Mouse (Mus musculus): ENCODE results near the gene Kars. TPM values are rescaled to one million over a fixed set of nuclear protein-coding genes. Genes with fewer than 3 reads are reported as not detected.

Gene Kars
- total and polyA plus RNA-seq, 3 experiments: 257 to 400 (median 304) TPM

DNA sequence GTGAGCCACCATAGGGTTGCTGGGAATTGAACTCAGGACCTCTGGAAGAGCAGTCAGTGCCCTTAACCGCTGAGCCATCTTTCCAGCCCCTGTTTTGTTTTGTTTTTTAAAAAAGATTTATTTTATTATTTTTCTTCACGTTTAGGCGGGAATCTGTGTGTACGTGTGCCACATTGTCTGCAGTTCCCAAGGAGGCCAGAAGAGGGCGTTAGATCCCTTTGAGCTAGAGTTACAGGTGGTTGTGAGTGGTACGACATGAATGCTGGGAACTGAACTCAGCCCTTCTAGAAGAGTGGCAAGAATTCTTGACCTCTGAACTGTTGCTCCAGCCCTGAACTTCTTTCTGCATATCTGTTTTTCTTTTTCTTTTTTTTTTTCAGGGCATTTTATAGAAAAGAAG lies 38.9 kb upstream of the Kars start:
- DNase-seq (ENCODE audit: extremely low read depth): no peak
- Histone ChIP-seq H3K4me3 (replicated peaks in 1 of 3; ENCODE audit: low read depth in 2 of 3, low read length in 2 of 3, poor library complexity in 1 of 3) (no peak overlapping the region), H3K36me3 (replicated peaks in 1 of 2; ENCODE audit: control insufficient read depth in 1 of 2, insufficient read depth in 1 of 2, low read length in 1 of 2) (no peaks in the 10 kb centered on the region), H3K9me3 (replicated peaks; ENCODE audit: low read length) (peaks cover 4% of the 10 kb centered on the region), H3K4me1 (ENCODE audit: control insufficient read depth in 1 of 2, insufficient read depth in 2 of 2) (no peaks in the 10 kb centered on the region), H3K27me3 (replicated peaks) (peaks cover 37% of the 10 kb centered on the region), H3K9ac (ENCODE audit: insufficient read depth, low read depth) (no peak overlapping the region), H3K4me2 (ENCODE audit: insufficient read depth, low read depth, poor library complexity, severe bottlenecking) (no peak overlapping the region), H3K79me2 (replicated peaks; ENCODE audit: control insufficient read depth, extremely low read depth, insufficient read depth, poor library complexity, severe bottlenecking) (no peaks in the 10 kb centered on the region), H3K27ac (ENCODE audit: insufficient read depth, low read depth) (no peak overlapping the region)
- dilution Hi-C loops (cut with MboI; ENCODE audit: extremely low pct_ligation_motif_present, extremely low pct_unique_long_range_greater_than_20kb, low sequenced_read_pairs) (no loop called here), in situ Hi-C loops (cut with MboI; ENCODE audit: low pct_ligation_motif_present, low pct_unique_long_range_greater_than_20kb, low sequenced_read_pairs) (loop anchor here (10.0 kb wide), 1 partner anchor 1585 kb away; the partner anchor contains the start of gene Mon1b)
- TF ChIP-seq CHD1 (IDR thresholded peaks at IDR 0.05; ENCODE audit: low read depth, low read length) (no peak), CTCF (conservative IDR thresholded peaks at IDR 0.05 in 1 of 2, IDR thresholded peaks at IDR 0.05 in 1 of 2; ENCODE audit: low read depth in 2 of 2, low read length in 2 of 2) (peak in 1 of 2 experiments; percentile 31; a peak in 3 of 4 replicates), ZNF384 (IDR thresholded peaks at IDR 0.05; ENCODE audit: low read depth, low read length) (no peak)

DNA sequence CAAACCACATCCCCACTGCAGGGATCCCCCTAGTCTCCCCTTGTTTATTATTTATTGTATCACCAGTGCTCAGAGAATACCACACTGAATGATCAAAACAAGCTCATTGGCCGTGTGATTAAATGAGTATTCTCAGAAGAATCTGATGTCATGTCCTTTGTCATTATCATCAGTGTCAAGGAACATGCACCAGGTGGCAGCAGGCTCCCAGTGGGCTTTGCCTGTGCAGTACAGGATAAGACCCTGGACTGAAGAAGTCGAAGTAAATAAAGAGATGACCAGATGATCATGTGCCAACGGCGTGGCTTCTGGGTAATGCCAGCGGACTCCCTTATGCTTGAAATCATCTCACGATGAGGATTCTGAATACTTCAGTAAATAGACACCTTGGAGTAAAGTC lies 37.2 kb upstream of the Kars start:
- no peak overlapping the region for H3K9ac ChIP-seq (ENCODE audit: insufficient read depth, low read depth)
- in situ Hi-C loops (cut with MboI; ENCODE audit: low pct_ligation_motif_present, low pct_unique_long_range_greater_than_20kb, low sequenced_read_pairs): no loop called here
- H3K4me1 ChIP-seq (ENCODE audit: control insufficient read depth in 1 of 2, insufficient read depth in 2 of 2): no peaks in the 10 kb centered on the region
- peaks cover 4% of the 10 kb centered on the region for H3K9me3 ChIP-seq (replicated peaks; ENCODE audit: low read length)
- peaks cover 29% of the 10 kb centered on the region for H3K27me3 ChIP-seq (replicated peaks)
- no peak overlapping the region for H3K27ac ChIP-seq (ENCODE audit: insufficient read depth, low read depth)
- no peak overlapping the region for H3K4me3 ChIP-seq (replicated peaks in 1 of 3; ENCODE audit: low read depth in 2 of 3, low read length in 2 of 3, poor library complexity in 1 of 3)
- no peak for DNase-seq (ENCODE audit: extremely low read depth)
- dilution Hi-C loops (cut with MboI; ENCODE audit: extremely low pct_ligation_motif_present, extremely low pct_unique_long_range_greater_than_20kb, low sequenced_read_pairs): no loop called here
- H3K36me3 ChIP-seq (replicated peaks in 1 of 2; ENCODE audit: control insufficient read depth in 1 of 2, insufficient read depth in 1 of 2, low read length in 1 of 2): no peaks in the 10 kb centered on the region
- H3K79me2 ChIP-seq (replicated peaks; ENCODE audit: control insufficient read depth, extremely low read depth, insufficient read depth, poor library complexity, severe bottlenecking): no peaks in the 10 kb centered on the region
- TF ChIP-seq GABPA (IDR thresholded peaks at IDR 0.05; ENCODE audit: insufficient replicate concordance, low read depth, low read length) (no peak), HCFC1 (IDR thresholded peaks at IDR 0.05; ENCODE audit: low read depth, low read length) (no peak), ETS1 (conservative IDR thresholded peaks at IDR 0.05; ENCODE audit: low read depth, low read length) (no peak), USF2 (conservative IDR thresholded peaks at IDR 0.05; ENCODE audit: low read depth, low read length) (no peak), CHD2 (IDR thresholded peaks at IDR 0.05; ENCODE audit: low read length) (no peak), MEF2A (IDR thresholded peaks at IDR 0.05; ENCODE audit: borderline replicate concordance, low read depth, low read length) (no peak), IRF4 (IDR thresholded peaks at IDR 0.05; ENCODE audit: low read depth, low read length) (no peak), EP300 (IDR thresholded peaks at IDR 0.05; ENCODE audit: low read length) (no peak), CTCF (conservative IDR thresholded peaks at IDR 0.05 in 1 of 2, IDR thresholded peaks at IDR 0.05 in 1 of 2; ENCODE audit: low read depth in 2 of 2, low read length in 2 of 2) (no peak), TCF12 (IDR thresholded peaks at IDR 0.05; ENCODE audit: low read depth, low read length) (no peak), ZC3H11A (IDR thresholded peaks at IDR 0.05; ENCODE audit: low read depth, low read length) (no peak), BHLHE40 (IDR thresholded peaks at IDR 0.05; ENCODE audit: low read depth, low read length) (no peak), ZNF384 (IDR thresholded peaks at IDR 0.05; ENCODE audit: low read depth, low read length) (no peak)
- H3K4me2 ChIP-seq (ENCODE audit: insufficient read depth, low read depth, poor library complexity, severe bottlenecking): no peak overlapping the region

DNA sequence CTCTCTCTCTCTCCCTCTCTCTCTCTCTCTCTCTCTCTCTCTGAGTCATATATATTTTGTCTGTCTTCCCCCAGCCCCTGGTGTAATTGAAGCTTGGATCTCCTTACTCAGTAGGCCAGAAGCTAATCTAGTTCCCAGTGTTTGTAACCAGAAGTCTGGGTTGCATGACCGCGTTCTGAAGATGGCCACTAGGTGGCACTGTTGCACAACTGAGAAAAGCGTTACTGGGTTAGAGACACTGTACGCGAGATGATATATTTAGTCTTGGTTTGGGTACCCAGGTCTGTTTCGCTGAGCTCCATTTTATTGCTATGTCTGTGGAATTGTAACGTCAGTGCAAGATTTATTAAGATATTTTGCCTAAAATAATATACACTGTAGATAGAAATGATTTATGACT lies 34.8 kb upstream of the Kars start:
- Histone ChIP-seq H3K36me3 (replicated peaks in 1 of 2; ENCODE audit: control insufficient read depth in 1 of 2, insufficient read depth in 1 of 2, low read length in 1 of 2) (no peaks in the 10 kb centered on the region), H3K79me2 (replicated peaks; ENCODE audit: control insufficient read depth, extremely low read depth, insufficient read depth, poor library complexity, severe bottlenecking) (no peaks in the 10 kb centered on the region), H3K9ac (ENCODE audit: insufficient read depth, low read depth) (no peak overlapping the region), H3K9me3 (replicated peaks; ENCODE audit: low read length) (peaks cover 4% of the 10 kb centered on the region), H3K27me3 (replicated peaks) (peaks cover 30% of the 10 kb centered on the region), H3K4me1 (ENCODE audit: control insufficient read depth in 1 of 2, insufficient read depth in 2 of 2) (no peaks in the 10 kb centered on the region), H3K4me2 (ENCODE audit: insufficient read depth, low read depth, poor library complexity, severe bottlenecking) (no peak overlapping the region), H3K27ac (ENCODE audit: insufficient read depth, low read depth) (no peak overlapping the region), H3K4me3 (replicated peaks in 1 of 3; ENCODE audit: low read depth in 2 of 3, low read length in 2 of 3, poor library complexity in 1 of 3) (no peak overlapping the region)
- peak; percentile 51 for TF ChIP-seq SMC3 (IDR thresholded peaks at IDR 0.05; ENCODE audit: low read depth, low read length)
- TF ChIP-seq UBTF (IDR thresholded peaks at IDR 0.05; ENCODE audit: low read depth, low read length): no peak
- TF ChIP-seq PAX5 (IDR thresholded peaks at IDR 0.05; ENCODE audit: low read length): no peak
- no peak for TF ChIP-seq POLR2AphosphoS2 (IDR thresholded peaks at IDR 0.05; ENCODE audit: low read depth, low read length)
- peak; percentile 85 for TF ChIP-seq RAD21 (IDR thresholded peaks at IDR 0.05; ENCODE audit: low read depth, low read length)
- no peak for TF ChIP-seq MAX (IDR thresholded peaks at IDR 0.05; ENCODE audit: low read length)
- TF ChIP-seq CTCF (conservative IDR thresholded peaks at IDR 0.05 in 1 of 2, IDR thresholded peaks at IDR 0.05 in 1 of 2; ENCODE audit: low read depth in 2 of 2, low read length in 2 of 2): peak; percentile 79 to 88
- TF ChIP-seq MAFK (IDR thresholded peaks at IDR 0.05; ENCODE audit: insufficient replicate concordance, low read length): no peak
- TF ChIP-seq CHD2 (IDR thresholded peaks at IDR 0.05; ENCODE audit: low read length): no peak
- peak; percentile 30; the same call in 1 of the 2 replicates for TF ChIP-seq MEF2A (IDR thresholded peaks at IDR 0.05; ENCODE audit: borderline replicate concordance, low read depth, low read length)
- 0 out of 2 replicates have a peak, but pooled peaks have one; percentile 9 for TF ChIP-seq JUND (conservative IDR thresholded peaks at IDR 0.05; ENCODE audit: low read depth, low read length)
- TF ChIP-seq MYC (IDR thresholded peaks at IDR 0.05; ENCODE audit: low read depth, low read length): 0 out of 2 replicates have a peak, but pooled peaks have one; percentile 27
- TF ChIP-seq USF2 (conservative IDR thresholded peaks at IDR 0.05; ENCODE audit: low read depth, low read length): no peak
- in situ Hi-C loops (cut with MboI; ENCODE audit: low pct_ligation_motif_present, low pct_unique_long_range_greater_than_20kb, low sequenced_read_pairs) (no loop called here), dilution Hi-C loops (cut with MboI; ENCODE audit: extremely low pct_ligation_motif_present, extremely low pct_unique_long_range_greater_than_20kb, low sequenced_read_pairs) (no loop called here)
- DNase-seq (ENCODE audit: extremely low read depth): peak; percentile 86
